Mouse (Mus musculus): Measurements from ENCODE around the gene Ube2o. TPM values are rescaled to one million over a fixed set of nuclear protein-coding genes. Genes with fewer than 3 reads are reported as not detected.

Gene Ube2o
- total RNA-seq, 1 experiment from 2014 or later: 21.9 TPM

DNA sequence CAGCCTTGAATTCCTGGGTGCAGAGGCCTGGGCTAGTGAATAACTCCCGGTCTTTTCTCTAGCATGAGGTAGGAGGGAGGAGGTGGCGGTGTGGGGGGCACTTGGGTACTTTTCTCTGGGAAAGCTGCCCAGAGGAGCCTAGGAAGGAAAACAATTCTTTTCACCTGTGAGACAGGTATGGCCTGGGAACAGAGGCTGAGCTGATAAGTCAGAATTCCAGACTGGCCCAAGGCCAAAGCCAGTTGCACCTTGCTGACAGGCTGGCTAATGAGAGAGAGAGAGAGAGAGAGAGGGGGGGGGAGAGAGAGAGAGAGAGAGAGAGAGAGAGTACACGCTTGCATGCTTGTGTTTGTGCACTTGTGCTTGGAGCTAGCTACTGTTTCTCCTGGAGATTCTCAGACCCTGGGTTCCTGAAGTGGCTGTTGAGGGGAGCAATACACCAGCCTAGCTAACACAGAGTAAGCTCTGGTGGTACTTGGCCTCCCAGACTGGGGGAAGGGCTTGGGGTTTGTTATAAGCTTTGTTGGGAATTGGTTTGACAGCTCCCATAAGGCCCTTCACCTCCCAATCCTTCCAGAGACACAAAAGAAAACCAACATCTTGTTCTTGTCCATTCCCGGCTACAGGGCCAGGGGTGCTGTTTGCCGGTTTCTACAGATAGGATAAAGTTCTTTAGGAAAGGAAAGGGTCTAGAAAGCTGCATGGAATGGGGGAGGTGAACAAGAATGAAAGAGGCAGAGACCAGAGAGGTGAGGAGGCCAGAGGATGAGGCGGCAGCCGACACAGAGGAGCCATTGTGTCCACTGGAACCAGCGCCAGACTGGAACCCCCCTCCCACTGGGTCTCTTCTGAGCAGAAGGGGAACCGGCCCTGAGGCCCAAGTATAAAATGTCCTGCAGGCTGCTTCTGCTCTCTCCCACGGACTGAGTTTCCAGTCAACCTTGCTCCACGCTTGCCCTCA is 50.8 kb downstream of the Ube2o start, which contains the start of gene Sphk1:
Sphk1 (plus strand) TSS at position 739 of the 961 bp plus-strand sequence.
- no peak for ATAC-seq (replicated peaks; ENCODE audit: insufficient number of reproducible peaks, low FRiP score, low TSS enrichment, poor library complexity, severe bottlenecking)

DNA sequence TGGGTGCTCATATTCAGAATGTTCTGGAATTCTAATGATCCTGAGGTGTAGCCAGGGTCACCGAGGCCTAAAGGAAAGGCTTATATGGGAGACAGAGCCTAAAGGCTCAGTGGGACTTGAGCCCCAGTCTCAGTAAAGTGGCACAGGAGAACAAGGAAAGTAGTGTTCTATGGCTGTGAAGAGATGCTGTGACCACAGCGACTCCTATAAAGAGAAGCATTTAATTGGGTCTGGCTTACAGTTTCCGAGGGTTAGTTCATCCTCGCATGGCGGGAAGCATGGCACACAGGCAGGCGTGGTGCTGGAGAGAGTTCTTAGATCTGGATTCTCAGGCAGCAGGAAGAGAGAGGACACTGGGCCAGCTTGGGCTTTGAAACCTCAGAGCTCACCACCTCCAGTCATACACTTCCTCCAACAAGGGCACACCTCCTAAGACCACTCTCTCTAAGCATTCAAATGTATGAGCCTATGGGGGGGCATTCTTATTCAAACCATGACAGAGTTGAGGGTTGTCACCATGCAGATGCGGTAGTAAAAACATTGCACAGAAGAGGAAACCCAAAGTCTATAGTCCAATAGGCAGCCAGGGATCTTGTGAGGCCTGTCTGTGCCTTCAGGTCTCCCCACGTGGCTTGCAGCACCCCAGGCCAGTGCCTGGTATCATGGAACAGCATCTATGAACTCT is 52.5 kb downstream of the Ube2o start:
- no peak for ATAC-seq (replicated peaks; ENCODE audit: insufficient number of reproducible peaks, low FRiP score, low TSS enrichment, poor library complexity, severe bottlenecking)

DNA sequence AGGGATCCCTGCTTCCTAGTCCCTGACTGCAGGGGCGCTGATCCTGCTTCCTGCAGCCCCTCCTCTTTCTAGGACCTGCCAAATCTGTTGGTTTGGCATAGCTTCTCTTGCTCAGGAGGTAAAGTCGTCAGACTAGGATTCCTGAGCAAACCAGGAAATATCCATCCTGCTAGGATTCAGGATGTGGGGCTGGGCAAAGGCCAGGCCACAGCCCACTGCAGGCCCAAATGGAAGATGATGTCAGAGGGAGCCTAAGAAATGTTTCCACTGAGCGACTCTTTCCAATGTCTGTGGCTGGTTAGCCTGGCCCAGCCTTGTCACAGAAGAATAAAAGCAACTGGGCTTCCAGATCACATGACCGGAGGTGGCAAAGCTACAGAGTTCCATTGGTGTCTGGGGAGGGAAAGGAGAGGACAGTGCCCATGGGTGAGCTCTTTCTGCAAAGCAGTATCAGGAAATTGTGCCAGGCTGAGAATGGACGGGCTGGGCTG is 57.5 kb downstream of the Ube2o start:
- no peak for ATAC-seq (replicated peaks; ENCODE audit: insufficient number of reproducible peaks, low FRiP score, low TSS enrichment, poor library complexity, severe bottlenecking)

GRCm38 (mm10) chr11:116522886-116523698 is 58.2 kb downstream of the Ube2o start:
- no peak for ATAC-seq (replicated peaks; ENCODE audit: insufficient number of reproducible peaks, low FRiP score, low TSS enrichment, poor library complexity, severe bottlenecking)

DNA sequence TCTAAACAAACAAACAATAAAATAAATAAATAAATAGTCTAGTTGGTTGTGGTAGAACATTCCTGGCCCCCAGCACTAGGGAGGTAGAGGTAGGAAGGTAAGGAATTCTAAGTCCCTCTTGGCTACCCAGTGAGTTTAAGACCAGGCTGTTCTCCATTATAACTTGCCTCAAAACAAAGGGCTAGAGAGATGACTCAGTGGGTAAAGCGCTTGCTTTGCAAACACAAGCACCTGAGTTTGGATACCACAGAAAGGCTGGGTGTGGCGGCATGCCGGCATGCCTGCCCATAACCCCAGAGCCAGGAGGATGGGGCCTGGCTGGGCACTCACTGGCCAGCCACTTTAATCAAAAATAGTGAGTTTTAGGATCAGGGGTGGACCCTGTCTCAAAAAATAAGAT is 59.2 kb downstream of the Ube2o start:
- no peak for ATAC-seq (replicated peaks; ENCODE audit: insufficient number of reproducible peaks, low FRiP score, low TSS enrichment, poor library complexity, severe bottlenecking)

- no peak for ATAC-seq (replicated peaks; ENCODE audit: insufficient number of reproducible peaks, low FRiP score, low TSS enrichment, poor library complexity, severe bottlenecking)
Measured at GRCm38 (mm10) chr11:116521143-116521542, 60.1 kb downstream of the Ube2o start.

GRCm38 (mm10) chr11:116518482-116518881 is 62.8 kb downstream of the Ube2o start:
- ATAC-seq (replicated peaks; ENCODE audit: insufficient number of reproducible peaks, low FRiP score, low TSS enrichment, poor library complexity, severe bottlenecking): no peak

- ATAC-seq (replicated peaks; ENCODE audit: insufficient number of reproducible peaks, low FRiP score, low TSS enrichment, poor library complexity, severe bottlenecking): no peak
Measured at GRCm38 (mm10) chr11:116515330-116516020, 65.8 kb downstream of the Ube2o start.

- ATAC-seq (replicated peaks; ENCODE audit: insufficient number of reproducible peaks, low FRiP score, low TSS enrichment, poor library complexity, severe bottlenecking): no peak
Measured at GRCm38 (mm10) chr11:116513531-116514038, 67.7 kb downstream of the Ube2o start.

GRCm38 (mm10) chr11:116512987-116513386 is 68.3 kb downstream of the Ube2o start:
- ATAC-seq (replicated peaks; ENCODE audit: insufficient number of reproducible peaks, low FRiP score, low TSS enrichment, poor library complexity, severe bottlenecking): no peak

DNA sequence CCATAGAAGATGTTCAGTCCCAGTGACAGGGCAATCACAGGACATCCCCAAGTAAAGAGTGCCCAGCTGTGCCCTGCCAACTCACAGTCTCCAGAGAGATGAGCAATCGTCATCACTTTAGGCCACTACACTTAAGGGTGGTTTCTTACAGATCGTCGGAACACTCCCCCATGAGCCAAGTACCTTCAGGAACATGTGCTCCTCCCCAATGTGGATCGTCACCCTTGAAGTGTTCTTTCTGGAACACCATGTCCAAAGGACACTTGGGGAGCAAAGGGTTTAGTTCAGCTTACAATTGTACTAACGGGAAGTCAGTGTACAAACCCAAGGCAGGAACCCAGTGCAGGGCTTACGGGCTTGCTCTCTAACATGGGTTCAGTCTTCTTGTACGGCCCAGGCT is 69.1 kb downstream of the Ube2o start:
- no peak for ATAC-seq (replicated peaks; ENCODE audit: insufficient number of reproducible peaks, low FRiP score, low TSS enrichment, poor library complexity, severe bottlenecking)

DNA sequence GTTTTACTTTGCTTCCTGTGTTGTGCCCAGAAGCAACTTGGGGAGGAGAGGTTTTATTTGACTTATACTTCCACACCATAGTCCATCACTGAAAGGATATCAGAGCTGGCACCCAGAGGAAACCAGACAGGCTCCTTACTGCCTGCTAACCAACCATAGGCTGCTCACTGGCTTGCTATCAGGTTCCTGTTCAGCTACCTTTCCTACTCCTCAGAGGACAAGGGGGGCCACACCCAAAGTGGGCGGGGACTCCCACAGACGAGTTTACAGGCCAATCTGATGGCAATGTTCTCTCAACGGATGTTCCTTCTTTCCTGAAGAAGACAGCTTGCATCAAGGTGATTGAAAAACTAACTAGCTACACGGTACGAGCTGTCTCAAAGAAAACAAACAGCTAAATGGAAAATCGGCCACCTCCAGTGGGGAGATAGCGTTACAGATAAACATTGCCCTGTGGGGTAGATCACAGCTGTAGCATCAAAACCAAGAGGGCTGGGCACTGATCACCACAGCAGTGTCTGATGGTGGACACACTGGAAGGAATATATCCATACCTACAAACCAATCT is 69.9 kb downstream of the Ube2o start:
- no peak for ATAC-seq (replicated peaks; ENCODE audit: insufficient number of reproducible peaks, low FRiP score, low TSS enrichment, poor library complexity, severe bottlenecking)

DNA sequence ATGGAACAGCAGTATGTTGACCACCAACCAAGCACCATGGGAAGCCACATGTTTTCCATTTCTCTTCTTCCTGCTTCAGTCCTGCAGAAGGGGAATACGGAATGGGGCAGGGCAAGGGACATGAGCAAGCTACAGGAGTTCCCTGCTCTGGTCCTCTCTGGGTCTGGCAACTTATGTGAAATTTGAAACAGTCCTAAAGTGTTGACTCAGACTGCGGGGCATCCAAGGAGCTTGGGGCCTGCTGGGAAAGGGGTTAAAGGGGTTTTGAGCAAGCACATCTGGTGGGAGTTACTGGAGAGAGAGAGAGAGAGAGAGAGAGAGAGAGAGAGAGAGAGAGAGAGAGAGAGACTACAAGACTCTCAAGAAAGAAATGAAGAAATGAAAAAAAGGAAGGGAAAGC is 72.6 kb downstream of the Ube2o start:
- no peak for ATAC-seq (replicated peaks; ENCODE audit: insufficient number of reproducible peaks, low FRiP score, low TSS enrichment, poor library complexity, severe bottlenecking)

DNA sequence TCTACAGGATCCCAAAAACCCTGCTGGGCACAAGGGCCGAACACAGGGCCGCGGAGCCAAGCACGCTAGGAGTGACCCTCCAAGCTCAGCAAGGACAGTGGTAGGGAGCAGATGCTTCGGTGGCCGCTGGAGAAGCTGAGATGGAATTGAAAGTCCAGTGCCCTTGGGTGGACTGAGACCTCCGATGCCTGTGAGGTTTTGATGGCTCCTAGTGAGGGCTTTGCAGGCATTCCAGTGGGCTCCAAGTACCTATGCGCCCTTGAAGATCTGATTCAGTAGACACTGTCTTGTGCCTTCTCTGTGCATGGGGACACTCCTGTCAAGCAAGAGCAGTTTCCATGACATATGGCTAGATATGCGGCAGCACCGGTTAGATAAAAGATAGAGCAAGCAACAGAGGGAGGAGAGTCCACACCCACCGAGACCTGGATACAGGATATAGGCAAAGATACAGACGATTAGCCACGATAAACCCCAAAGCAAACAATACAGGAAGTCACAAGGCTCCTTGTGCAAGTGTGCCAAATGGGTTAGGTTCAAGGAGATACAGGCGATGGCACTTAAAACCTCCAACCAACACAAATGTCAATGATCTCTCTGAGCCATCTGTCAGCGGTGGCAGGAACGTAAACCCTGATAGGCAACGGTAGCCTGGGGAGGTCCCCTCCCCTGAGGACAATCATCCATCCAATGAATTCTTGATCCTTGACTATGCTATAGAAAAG is 74.9 kb downstream of the Ube2o start:
- no peak for ATAC-seq (replicated peaks; ENCODE audit: insufficient number of reproducible peaks, low FRiP score, low TSS enrichment, poor library complexity, severe bottlenecking)

GRCm38 (mm10) chr11:116505573-116505972 is 75.7 kb downstream of the Ube2o start:
- no peak for ATAC-seq (replicated peaks; ENCODE audit: insufficient number of reproducible peaks, low FRiP score, low TSS enrichment, poor library complexity, severe bottlenecking)

GRCm38 (mm10) chr11:116504516-116504915 is 76.7 kb downstream of the Ube2o start:
- no peak for ATAC-seq (replicated peaks; ENCODE audit: insufficient number of reproducible peaks, low FRiP score, low TSS enrichment, poor library complexity, severe bottlenecking)

GRCm38 (mm10) chr11:116501005-116501746 is 80.1 kb downstream of the Ube2o start:
- no peak for ATAC-seq (replicated peaks; ENCODE audit: insufficient number of reproducible peaks, low FRiP score, low TSS enrichment, poor library complexity, severe bottlenecking)

Measured in monocyte, adult 5-6 weeks (primary cell).